Mouse (Mus musculus) adrenal gland, adult 2 months (tissue): ENCODE results near the gene Gm20837. TPM values are rescaled to one million over a fixed set of nuclear protein-coding genes. Genes with fewer than 3 reads are reported as not detected.
"Not testable (repeated sequence)": the region's sequence is repeated elsewhere in the genome, so short reads cannot be mapped to it uniquely, and the experiment has no call there.

Source experiments
- DNase-seq: peaks from one replicate; pipeline ENCODE4 v3.0.0; 2021
- long read RNA-seq: library from polyadenylated mRNA; stranded (forward); transcript quantifications from one replicate; pipeline ENCODE4 v2.0.0, GENCODE M21; 2021
- polyA plus RNA-seq: library from polyadenylated mRNA; depleted of rRNA; stranded (reverse); fragments of >200 nt; gene quantifications from 2 replicates; pipeline ENCODE4 v1.2.3, GENCODE M21; 2012; rRNA removed
- total RNA-seq, 2 experiments: library from RNA; stranded (reverse); gene quantifications; 2 replicates each; pipeline ENCODE4 v1.2.3; 2021

The Gm20837 gene
- total RNA-seq, result not detected
- not detected in 2 replicates for polyA plus RNA-seq
- long read RNA-seq, result 0 reads

- DNase-seq, result not testable (repeated sequence)
These were observed at the start of gene Gm20837 for GRCm38 (mm10) chrY:90400948-90401347. Gene Gm20837 (plus strand): TSS chrY:90401248.
